Mouse (Mus musculus) lung, postnatal 14 days (tissue): ENCODE measurements around the gene Rapgef5.

ENCODE experiments used
- DNase-seq: peaks from one replicate; pipeline ENCODE4 v3.0.0; 2021

Gene Rapgef5

GRCm38 (mm10) chr12:117531106-117531505 lies 14.8 kb downstream of the Rapgef5 start:
- no peak for DNase-seq

GRCm38 (mm10) chr12:117533176-117534086 lies 17.2 kb downstream of the Rapgef5 start:
- peak; percentile 70 for DNase-seq

- peak; percentile 41 for DNase-seq
These were observed 17.9 kb downstream of the Rapgef5 start for GRCm38 (mm10) chr12:117534087-117534751.

GRCm38 (mm10) chr12:117540352-117540751 lies 24.1 kb downstream of the Rapgef5 start:
- no peak for DNase-seq

- peak; percentile 12 for DNase-seq
These were observed 29.0 kb downstream of the Rapgef5 start for GRCm38 (mm10) chr12:117545277-117545676.

GRCm38 (mm10) chr12:117553353-117553752 lies 37.1 kb downstream of the Rapgef5 start:
- no peak for DNase-seq

GRCm38 (mm10) chr12:117554612-117555063 lies 38.4 kb downstream of the Rapgef5 start:
- no peak for DNase-seq

GRCm38 (mm10) chr12:117560450-117560849 lies 44.2 kb downstream of the Rapgef5 start:
- DNase-seq, result peak; percentile 26

- DNase-seq, result no peak
These were observed 45.3 kb downstream of the Rapgef5 start for GRCm38 (mm10) chr12:117561411-117562059.

- no peak for DNase-seq
These were observed 45.8 kb downstream of the Rapgef5 start for GRCm38 (mm10) chr12:117562085-117562484.

- no peak for DNase-seq
These were observed 47.6 kb downstream of the Rapgef5 start for GRCm38 (mm10) chr12:117563859-117564258.

GRCm38 (mm10) chr12:117566298-117566697 lies 50.0 kb downstream of the Rapgef5 start:
- no peak for DNase-seq

GRCm38 (mm10) chr12:117569671-117570070 lies 53.4 kb downstream of the Rapgef5 start:
- DNase-seq, result no peak

- no peak for DNase-seq
These were observed 68.0 kb downstream of the Rapgef5 start for GRCm38 (mm10) chr12:117584256-117584655.

- DNase-seq, result no peak
These were observed 69.1 kb downstream of the Rapgef5 start for GRCm38 (mm10) chr12:117585390-117585789.

- peak; percentile 82 for DNase-seq
These were observed 69.8 kb downstream of the Rapgef5 start for GRCm38 (mm10) chr12:117586124-117586523.

- DNase-seq, result no peak
These were observed 72.9 kb downstream of the Rapgef5 start for GRCm38 (mm10) chr12:117589186-117589585.

- no peak for DNase-seq
These were observed 75.7 kb downstream of the Rapgef5 start for GRCm38 (mm10) chr12:117592019-117592418.

- no peak for DNase-seq
These were observed 76.3 kb downstream of the Rapgef5 start for GRCm38 (mm10) chr12:117592583-117592982.

GRCm38 (mm10) chr12:117595179-117595578 lies 78.9 kb downstream of the Rapgef5 start:
- no peak for DNase-seq

- DNase-seq, result no peak
These were observed 81.9 kb downstream of the Rapgef5 start for GRCm38 (mm10) chr12:117598190-117598589.

- DNase-seq, result no peak
These were observed 89.7 kb downstream of the Rapgef5 start for GRCm38 (mm10) chr12:117605966-117606365.

GRCm38 (mm10) chr12:117612715-117613114 lies 96.4 kb downstream of the Rapgef5 start:
- no peak for DNase-seq
